Mouse (Mus musculus) urinary bladder, adult 2 months (tissue): ENCODE measurements around the gene Zfp784. TPM values are rescaled to one million over a fixed set of nuclear protein-coding genes. Genes with fewer than 3 reads are reported as not detected.
"Not testable (repeated sequence)": the region's sequence is repeated elsewhere in the genome, so short reads cannot be mapped to it uniquely, and the experiment has no call there.

Experiments used
- DNase-seq: peaks from one replicate; pipeline ENCODE4 v3.0.0; 2022; ENCODE audit warnings: low spot score
- polyA plus RNA-seq: library from polyadenylated mRNA; depleted of rRNA; stranded (reverse); fragments of >200 nt; gene quantifications from 2 replicates; pipeline ENCODE4 v1.2.3, GENCODE M21; 2012; rRNA removed

The Zfp784 gene
- 9.5 and 9.6 TPM in 2 replicates for polyA plus RNA-seq

- DNase-seq, result peak; percentile 98
These were observed at the start of gene Zfp784 for GRCm38 (mm10) chr7:5038109-5038732. Gene Zfp784, minus strand, starts transcription at chr7:5038446.

DNA sequence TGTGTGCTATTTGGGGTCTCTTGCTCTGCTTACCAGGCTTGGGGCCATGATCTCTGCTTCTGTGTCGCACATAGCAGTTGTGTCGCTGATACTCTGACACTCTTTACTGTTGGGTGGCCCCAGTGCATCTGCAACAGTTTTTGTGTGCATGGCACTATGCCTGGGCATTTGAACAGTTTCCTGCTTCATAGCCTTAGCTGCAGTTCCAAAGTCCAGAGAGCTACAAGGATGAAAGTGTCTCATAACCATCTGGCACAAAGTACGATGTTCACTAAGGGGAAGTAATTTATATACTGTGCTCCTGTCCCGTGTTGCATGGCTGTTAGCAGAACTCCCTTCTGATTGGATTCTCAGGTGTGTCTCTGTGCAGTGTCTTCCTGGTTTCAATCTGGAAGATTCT lies 49.6 kb upstream of the Zfp784 start:
- no peak for DNase-seq

- no peak for DNase-seq
These were observed 48.7 kb upstream of the Zfp784 start for GRCm38 (mm10) chr7:5086921-5087440.

GRCm38 (mm10) chr7:5085512-5085911 lies 47.3 kb upstream of the Zfp784 start:
- DNase-seq, result no peak

DNA sequence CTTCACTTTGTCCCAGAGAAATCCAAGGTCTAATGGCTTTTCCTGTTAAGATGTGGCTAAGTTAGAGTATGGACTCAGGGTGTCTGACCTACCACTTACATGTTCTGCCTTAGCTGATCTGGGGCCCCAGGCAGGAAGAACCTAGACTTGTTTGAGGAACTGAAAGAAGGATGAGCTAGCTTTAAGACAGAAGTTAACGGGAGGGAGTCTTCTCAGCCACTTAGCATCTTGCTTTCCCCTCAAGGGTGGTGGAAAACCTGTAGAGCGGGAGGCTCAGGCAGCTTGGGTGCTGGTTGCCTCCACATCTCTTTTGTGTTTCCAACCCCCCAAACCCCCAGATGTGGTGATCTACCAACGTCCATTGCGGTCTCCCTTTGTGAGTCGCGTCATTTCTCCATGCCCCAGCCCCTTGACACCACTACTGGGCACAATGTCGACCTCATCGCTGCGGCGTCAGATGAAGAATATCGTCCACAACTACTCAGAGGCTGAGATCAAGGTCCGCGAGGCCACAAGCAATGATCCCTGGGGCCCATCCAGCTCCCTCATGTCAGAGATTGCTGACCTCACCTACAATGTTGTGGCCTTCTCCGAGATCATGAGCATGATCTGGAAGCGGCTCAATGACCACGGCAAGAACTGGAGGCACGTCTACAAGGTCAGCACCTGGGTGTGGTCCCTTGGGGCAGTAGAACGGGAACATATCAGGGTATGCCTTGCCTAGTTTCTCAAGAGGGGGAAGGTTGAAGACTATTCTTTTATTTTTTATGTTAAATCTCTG lies 45.3 kb upstream of the Zfp784 start:
- no peak for DNase-seq

DNA sequence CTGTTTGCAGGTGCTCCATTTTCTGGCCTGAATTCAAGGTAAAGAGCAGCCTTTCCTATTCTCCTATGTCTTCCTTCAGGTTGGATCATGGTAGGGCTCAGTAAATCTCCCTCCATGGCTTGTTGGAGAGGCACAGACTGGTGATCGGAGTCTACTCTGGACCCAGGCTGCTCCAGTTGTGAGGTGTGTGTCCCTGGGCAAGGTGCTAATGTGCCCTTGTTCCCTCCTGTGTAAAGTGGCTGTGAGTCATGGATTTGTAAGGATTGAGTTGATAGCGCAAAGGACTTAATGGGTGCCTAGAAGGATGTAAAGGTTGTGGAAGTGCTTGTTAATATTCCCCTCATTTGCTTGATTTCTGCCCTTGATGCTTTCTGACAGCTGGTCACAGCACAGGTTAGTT lies 43.7 kb upstream of the Zfp784 start:
- DNase-seq, result no peak

- DNase-seq, result no peak
These were observed 43.0 kb upstream of the Zfp784 start for GRCm38 (mm10) chr7:5081241-5081640.

DNA sequence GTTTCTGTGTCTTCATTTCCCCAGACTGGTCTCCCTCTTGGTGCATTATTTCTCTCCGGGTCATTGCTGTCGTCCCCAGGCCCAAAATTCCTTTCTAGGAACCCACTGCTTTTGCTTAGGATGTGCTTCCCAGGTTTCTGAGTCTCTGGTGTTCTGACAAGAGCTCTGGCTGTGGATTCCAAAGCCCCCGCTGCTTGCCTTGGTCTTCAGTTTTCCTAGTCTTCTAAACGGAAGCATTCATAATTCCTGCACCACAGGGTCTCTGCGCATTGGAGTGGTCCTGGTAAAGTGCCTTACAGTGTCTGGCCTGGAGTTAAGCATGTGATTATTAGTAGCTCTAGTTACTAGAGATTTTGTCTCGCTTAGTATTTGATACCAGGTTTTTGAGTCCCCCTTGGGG lies 42.6 kb upstream of the Zfp784 start:
- no peak for DNase-seq

DNA sequence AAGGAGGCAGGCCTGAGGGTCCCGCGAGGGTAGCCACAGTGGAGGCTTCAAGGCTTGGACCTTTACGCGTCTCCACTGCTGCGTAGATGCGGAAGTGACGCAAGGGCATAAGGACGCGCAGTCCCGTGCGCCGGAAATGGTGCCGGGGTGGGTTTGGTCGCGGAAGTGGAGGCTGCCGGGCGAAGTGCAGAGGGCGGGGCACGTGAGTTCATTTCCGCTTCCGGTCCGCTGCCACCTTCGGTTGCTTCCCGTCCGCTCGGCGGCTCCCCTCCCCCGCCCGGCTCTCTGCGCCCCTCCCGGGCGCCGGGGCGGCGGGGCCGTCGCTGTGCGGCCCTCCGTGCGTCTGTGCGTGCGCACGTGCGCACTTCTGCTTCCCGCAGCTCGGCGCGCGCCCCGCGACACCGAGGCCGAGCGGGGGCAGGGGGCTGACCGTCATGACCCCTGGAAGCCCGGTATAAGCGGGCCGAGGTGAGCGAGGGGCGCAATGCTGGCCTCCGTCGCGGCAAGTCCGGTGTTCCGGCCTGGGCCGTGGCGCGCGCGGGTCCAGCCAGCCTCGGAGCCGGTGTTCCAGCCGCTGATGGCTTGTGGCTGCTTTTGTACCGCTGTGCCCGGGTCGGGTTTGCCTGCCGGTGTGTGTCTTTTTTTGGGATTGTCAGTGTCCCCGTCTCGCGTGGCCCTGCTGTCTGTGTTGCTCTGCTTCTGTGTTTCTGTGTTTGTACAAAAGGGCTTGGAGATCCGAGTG lies 41.9 kb upstream of the Zfp784 start, which contains the start of gene Epn1:
Epn1 (plus strand) TSS at position 226 of the 742 bp plus-strand sequence.
- peak; percentile 91 for DNase-seq

DNA sequence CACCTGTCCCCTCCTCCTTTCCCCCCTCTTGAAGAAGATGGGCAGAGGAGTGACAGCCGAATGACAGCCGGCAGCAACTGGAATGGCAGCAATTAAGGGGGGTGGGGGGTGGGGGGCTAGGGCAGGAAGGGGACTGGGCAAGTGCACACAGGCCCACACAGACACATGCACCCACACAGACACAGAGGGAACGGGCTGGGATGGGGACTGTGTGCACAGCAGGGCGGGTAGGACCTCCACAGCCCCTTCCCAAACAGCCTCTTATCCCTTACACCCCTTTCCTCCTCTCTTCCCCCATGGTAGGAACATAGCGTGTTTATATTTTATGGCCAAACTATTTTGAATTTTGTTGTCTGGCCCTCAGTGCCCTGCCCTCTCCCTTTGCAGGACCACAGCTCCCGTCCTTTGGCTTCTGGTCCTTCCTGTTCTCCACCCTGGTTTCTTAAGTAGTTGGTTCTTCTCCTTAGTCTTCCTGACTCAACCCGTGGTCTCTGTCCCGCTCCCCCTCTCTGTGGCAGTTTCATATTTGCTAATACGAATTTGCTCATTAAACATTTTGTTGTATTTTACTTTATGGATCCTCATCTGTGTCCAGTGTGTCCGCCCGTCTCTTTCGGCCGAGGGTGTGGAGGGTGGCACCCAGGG lies 41.2 kb upstream of the Zfp784 start:
- DNase-seq, result not testable (repeated sequence)

DNA sequence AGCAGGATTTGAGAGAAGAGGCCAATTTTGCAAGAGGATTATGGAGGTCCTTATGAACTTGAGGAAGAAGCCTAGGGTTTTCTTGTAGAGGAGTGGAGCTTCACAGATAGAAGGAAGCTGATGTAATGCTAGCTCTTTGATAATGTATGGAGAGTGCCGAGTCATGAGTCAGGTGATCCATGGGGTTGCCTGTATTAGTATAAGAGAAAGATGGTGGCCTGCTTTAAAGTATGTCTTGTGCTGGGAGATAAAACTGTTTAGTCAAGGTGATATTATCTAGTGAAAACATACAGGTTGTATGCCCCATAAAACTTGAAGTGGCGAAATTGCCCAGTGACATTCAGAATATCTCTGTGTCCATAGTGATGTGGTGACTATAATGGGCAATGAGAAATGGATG lies 38.7 kb upstream of the Zfp784 start:
- DNase-seq, result no peak

DNA sequence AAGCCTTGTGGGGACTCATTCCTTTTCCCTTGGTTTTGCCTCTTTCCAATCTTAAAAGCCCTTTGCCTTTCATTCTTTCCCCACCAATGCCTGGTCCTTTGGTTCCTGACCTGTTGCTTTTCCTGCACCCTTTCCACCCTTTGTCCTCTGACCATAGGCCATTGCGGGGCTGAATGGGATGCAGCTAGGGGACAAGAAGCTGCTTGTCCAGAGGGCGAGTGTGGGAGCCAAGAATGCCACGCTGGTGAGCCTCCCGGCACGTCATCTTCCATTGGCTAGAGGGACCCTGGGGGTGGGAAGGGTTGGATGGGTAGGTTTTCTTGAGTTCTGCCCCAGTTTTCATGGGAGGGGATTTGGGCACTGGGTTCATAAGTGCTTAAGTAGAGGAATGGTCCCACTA lies 36.7 kb upstream of the Zfp784 start:
- DNase-seq, result no peak

DNA sequence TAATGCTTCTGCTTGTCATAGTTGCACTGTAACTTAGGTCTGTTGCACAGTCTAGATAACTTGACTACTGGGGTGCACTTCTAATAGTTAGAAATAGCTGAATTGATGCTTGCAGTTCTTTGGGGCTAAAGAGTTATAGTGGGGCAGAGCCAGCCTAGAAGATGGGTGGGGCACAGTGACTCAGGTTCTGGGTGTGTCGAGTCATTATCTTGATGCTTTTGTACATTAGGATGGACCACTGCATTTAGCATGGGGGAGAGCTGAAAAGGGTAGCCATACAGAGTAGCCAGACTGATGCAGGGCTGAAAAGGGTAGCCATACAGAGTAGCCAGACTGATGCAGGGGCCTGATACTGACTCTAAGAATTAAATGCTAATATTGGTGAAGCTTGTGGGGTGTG lies 35.3 kb upstream of the Zfp784 start:
- no peak for DNase-seq

GRCm38 (mm10) chr7:5064886-5065285 lies 26.6 kb upstream of the Zfp784 start:
- DNase-seq, result no peak

DNA sequence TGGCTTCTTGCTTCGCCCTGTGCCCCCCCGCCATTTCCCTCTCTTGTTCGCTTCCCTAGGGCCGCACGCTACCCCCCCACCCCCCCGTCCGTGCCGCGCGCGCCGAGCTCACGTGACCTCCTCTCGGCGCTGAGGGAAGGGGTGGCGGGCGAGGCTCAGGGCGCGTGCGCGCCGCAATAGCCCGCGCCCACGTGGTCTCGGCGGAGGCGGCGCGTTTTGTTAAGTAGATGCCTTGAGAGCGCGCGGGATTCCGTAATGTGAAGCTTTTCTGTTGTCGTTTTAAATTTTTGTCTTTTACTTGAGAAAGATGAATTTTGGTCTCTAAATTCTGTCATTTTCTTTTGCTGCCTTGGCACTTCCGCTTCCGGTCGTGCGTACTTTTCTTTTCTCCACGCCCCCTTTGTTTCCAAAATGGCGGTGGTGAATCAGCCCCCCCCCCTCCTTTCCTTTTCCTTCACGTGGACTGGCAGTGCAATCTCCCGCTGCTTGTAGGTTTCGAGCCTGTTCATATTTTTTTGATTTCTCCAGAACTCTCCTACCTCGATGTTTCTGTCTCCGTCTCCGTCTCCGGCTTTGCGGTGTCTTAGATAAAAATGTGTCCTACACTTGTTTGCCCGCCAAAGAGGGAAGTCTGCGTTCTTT lies 24.2 kb upstream of the Zfp784 start:
- no peak for DNase-seq

DNA sequence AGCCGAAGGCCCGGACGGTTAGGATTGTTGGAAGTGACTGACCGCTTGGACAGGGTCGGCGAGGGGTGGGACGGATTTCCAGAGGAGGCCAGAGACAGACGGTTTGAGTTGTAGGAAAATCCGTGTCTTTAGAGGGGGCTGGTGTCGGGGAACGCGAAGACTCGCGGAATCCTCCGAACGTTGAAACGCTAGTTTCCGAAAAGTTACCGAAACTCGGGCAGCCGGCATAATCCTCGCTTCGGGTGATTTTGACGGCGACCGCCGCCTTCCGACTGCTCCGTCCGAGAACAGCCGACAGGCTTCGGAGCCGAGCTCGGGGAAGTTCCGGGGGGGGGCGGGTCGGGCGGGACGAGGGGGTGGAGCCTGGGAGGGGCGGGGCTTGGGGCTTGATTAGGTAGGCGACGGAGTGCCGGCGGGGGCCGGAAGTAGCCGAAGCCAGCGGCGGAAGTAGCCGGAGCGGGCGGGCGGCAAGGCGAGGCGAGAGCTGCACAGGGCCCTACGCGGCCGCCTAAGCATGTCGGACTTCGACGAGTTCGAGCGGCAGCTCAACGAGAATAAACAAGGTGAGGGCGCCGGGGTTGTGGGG lies 23.6 kb upstream of the Zfp784 start, which contains the start of gene U2af2:
U2af2 (plus strand) TSS at position 370 of the 586 bp plus-strand sequence.
- DNase-seq, result peak; percentile 86

- peak; percentile 91 for DNase-seq
These were observed 22.9 kb upstream of the Zfp784 start for GRCm38 (mm10) chr7:5060944-5061773.

GRCm38 (mm10) chr7:5060239-5060731 lies 22.0 kb upstream of the Zfp784 start:
- DNase-seq, result no peak

DNA sequence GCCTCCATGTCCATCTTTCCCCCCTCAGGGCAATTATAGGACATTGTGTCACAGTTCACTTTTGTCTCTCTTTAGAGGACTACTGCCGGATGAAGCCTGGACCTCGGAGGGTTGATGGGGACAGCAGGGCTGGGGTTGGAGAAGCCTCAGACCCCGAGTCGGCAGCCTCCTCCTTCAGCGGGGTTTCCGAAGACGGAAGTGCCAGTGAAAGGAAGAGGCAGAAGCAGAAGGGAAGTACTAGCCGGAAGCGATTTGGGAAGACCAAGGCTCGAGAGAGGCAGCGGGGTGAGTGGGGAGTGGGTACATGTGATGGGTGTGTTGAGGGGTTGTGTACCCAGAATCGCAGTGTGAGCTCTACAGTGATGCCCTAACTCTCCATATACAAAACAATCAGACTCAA lies 21.2 kb upstream of the Zfp784 start:
- DNase-seq, result no peak

GRCm38 (mm10) chr7:5058631-5059030 lies 20.4 kb upstream of the Zfp784 start:
- DNase-seq, result no peak
